Mouse (Mus musculus) kidney, postnatal 0 days (tissue): ENCODE measurements around the gene Nme9. TPM values are rescaled to one million over a fixed set of nuclear protein-coding genes. Genes with fewer than 3 reads are reported as not detected.
A peak's percentile ranks its signal among the peaks of the same experiment; 100 is the strongest.

ENCODE experiments used
- ATAC-seq: fragments of 200-750 bp; cut with Nextera tagmentation; replicated peaks from 2 replicates; pipeline ENCODE4 v1.8.0; 2017; ENCODE audit warnings: low read depth, moderate number of reproducible peaks, moderate TSS enrichment, moderate library complexity; ENCODE audit not compliant: low FRiP score
- DNase-seq: peaks from one replicate; pipeline ENCODE4 v3.0.0-alpha.2; 2016; ENCODE audit warnings: low spot score
- H3K27ac ChIP-seq: fragments of 300-500 bp; sonication (generic); 2 replicates; pipeline ENCODE4 v1.5.1; 2014; ENCODE audit warnings: mild to moderate bottlenecking
- H3K27me3 ChIP-seq: fragments of 300-500 bp; sonication (generic); 2 replicates; pipeline ENCODE4 v1.6.1; 2014; ENCODE audit warnings: low read length, mixed read lengths; ENCODE audit not compliant: insufficient read depth
- H3K36me3 ChIP-seq: fragments of 300-500 bp; sonication (generic); 2 replicates; pipeline ENCODE4 v1.6.1; 2014; ENCODE audit warnings: low read length, mixed read lengths; ENCODE audit not compliant: insufficient read depth
- H3K4me1 ChIP-seq: fragments of 300-500 bp; sonication (generic); replicated peaks from 2 replicates; pipeline ENCODE4 v1.6.1; 2014; ENCODE audit warnings: antibody characterized with exemption, low read length, mixed read lengths; ENCODE audit not compliant: insufficient read depth
- H3K4me2 ChIP-seq: fragments of 300-500 bp; sonication (generic); 2 replicates; pipeline ENCODE4 v1.6.1; 2014; ENCODE audit warnings: mild to moderate bottlenecking, low read length, moderate library complexity, mixed read lengths
- H3K4me3 ChIP-seq: fragments of 300-500 bp; sonication (generic); replicated peaks from 2 replicates; pipeline ENCODE4 v1.5.1; 2014; ENCODE audit warnings: low read depth, low read length
- H3K9ac ChIP-seq: fragments of 300-500 bp; sonication (generic); 2 replicates; pipeline ENCODE4 v1.6.1; 2014; ENCODE audit warnings: low read depth, low read length
- H3K9me3 ChIP-seq: fragments of 300-500 bp; sonication (generic); replicated peaks from 2 replicates; pipeline ENCODE4 v1.6.1; 2016; ENCODE audit warnings: low read length, inconsistent platforms, mixed read lengths
- CTCF ChIP-seq: IDR thresholded peaks from 2 replicates; pipeline ENCODE4 v1.5.1; 2016; ENCODE audit warnings: antibody characterized with exemption, low read depth, mild to moderate bottlenecking, moderate library complexity
- WGBS: fragments of 180-500 bp; shearing (Covaris S2); extraction: QIAGEN DNeasy Blood & Tissue Kit; methylation state at CpG from one replicate; pipeline ENCODE4 v1.1.7; 2014; 5-methylcytosine and 5-hydroxymethylcytosine counted together
- polyA plus RNA-seq: library from polyadenylated mRNA; unstranded; fragments of >200 nt; fragmentation: Nextera tagmentation; extraction: Ambion mirVana; gene quantifications from 2 replicates; pipeline ENCODE4 v1.2.1, GENCODE M21; 2015

Nme9 gene
- polyA plus RNA-seq, 1 experiment from 2014 or later: 0.11 TPM

DNA sequence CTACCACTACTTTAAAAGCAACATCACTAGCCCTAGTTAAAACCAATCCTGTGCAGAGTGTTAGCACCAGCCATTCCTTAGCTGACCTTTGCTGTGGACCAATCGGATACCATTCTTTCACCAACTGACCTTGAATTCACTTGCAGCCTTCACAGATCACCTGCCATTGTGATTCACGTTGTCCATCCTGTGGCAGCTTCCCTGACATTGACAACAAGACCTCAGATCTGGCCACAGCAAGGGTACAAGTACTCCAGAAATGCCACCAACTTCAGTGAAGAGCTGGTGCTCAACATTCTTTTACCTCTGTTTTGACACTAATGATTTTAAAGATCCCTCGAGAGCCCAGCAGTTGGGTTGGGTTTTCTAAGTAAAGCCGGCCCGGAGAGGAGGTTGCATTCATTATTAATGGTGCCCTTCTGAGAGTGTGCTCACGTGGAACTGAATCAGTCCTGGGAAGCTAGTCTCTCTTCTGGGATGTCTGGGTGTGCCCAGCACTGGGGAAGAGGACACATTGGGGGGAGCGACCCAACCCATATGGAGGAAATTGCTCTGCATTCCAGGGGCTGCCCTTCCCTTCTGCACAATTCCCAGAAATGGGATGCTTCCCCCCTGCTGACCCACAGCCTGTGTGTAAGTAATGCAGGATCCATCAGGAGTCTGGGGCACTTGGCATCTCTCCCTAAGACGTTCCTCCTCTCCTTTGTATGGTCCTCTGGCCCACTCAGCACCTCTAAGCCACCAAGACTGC is 31.1 kb upstream of the Nme9 start:
- ATAC-seq: no peak

DNA sequence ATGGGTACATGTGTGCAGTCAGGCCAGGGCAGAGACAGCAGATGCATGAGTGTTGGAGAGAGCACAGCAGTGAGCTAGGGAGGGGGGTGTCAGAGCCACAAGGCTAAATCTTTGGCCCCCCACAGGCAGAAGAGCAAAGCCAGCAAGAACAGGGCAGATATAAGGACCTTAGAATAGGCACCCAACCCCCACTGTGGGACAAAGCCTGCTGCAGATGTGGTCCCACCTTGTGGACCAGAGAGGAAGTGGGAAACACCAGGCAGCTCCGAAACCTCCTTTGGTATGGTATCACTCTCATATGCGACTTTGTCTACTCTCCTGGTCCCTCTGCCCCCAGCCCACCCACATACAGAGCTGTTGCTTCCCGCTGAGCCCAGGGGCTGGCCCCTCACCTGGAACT is 29.4 kb upstream of the Nme9 start:
- Histone ChIP-seq H3K27ac (no peak overlapping the region), H3K36me3 (no peaks in the 10 kb centered on the region), H3K4me3 (no peak overlapping the region), H3K4me1 (peaks cover 23% of the 10 kb centered on the region), H3K4me2 (no peak overlapping the region), H3K9me3 (no peaks in the 10 kb centered on the region), H3K9ac (no peak overlapping the region), H3K27me3 (no peaks in the 10 kb centered on the region)
- WGBS: 75% methylated on average over 3 of the region's 3 CpGs
- TF ChIP-seq CTCF: no peak
- no peak for ATAC-seq
- no peak for DNase-seq

More for the DNA sequence above, 31.1 kb upstream of the Nme9 start:
- TF ChIP-seq CTCF: no peak
- no peak for DNase-seq
- no peaks in the 10 kb centered on the region for H3K36me3 ChIP-seq
- no peak overlapping the region for H3K27ac ChIP-seq
- no peaks in the 10 kb centered on the region for H3K27me3 ChIP-seq
- H3K4me3 ChIP-seq: no peak overlapping the region
- H3K4me1 ChIP-seq: peaks cover 15% of the 10 kb centered on the region
- H3K9ac ChIP-seq: no peak overlapping the region
- no peak overlapping the region for H3K4me2 ChIP-seq
- WGBS: 68% methylated on average over 8 of the region's 8 CpGs
- H3K9me3 ChIP-seq: no peaks in the 10 kb centered on the region

DNA sequence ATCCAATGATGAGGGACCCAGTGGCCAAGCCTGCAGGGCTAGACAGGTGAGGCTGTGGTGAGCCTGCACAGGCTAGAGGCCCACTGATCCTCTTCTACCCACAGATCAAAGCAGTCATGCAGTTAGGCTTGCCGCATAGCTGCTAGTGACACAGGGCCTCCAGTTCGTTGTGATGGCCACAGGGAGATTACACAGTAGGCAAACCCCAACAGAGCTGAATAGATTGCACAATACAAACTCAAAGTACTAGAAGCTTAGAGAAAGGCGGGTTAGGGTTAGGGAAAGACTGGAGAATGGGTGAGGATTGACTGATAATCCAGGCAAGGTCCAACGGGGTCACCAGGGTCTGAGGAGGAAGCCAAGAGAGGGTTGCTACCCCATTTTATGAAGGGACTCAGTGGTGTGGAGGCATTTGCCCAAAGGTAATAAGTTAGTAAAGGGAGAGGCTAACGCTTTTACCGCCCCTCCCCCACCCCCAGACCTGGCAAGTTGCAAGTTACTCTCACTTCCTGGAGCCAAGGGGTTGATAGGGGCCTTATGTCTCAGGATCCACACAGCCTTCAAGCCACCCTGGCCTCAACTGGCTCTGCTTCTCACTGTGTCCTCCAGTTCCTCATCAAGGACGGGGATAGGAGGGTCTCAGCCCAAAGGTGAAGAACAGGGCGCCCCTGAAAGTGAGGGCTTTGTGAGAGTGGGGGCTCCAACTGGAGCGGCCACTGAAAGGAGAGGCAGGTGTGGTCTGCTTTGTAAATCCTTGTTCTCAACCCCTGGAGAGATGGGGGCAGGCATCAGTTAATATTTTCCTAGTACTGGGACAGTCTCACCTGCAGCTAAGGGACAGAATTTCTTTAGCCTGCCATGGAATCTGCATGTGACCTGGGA is 27.3 kb upstream of the Nme9 start:
- H3K36me3 ChIP-seq: no peaks in the 10 kb centered on the region
- DNase-seq (no peak), ATAC-seq (peak; percentile 13; the same call in 1 of the 2 replicates)
- no peak overlapping the region for H3K4me3 ChIP-seq
- WGBS: 64% methylated on average over 9 of the region's 9 CpGs
- no peak for TF ChIP-seq CTCF
- no peak overlapping the region for H3K4me2 ChIP-seq
- H3K9ac ChIP-seq: no peak overlapping the region
- peak overlapping the region; percentile 56; the same call in 1 of the 2 replicates for H3K27ac ChIP-seq
- H3K27me3 ChIP-seq: no peaks in the 10 kb centered on the region
- H3K4me1 ChIP-seq: peaks cover 23% of the 10 kb centered on the region
- no peaks in the 10 kb centered on the region for H3K9me3 ChIP-seq

DNA sequence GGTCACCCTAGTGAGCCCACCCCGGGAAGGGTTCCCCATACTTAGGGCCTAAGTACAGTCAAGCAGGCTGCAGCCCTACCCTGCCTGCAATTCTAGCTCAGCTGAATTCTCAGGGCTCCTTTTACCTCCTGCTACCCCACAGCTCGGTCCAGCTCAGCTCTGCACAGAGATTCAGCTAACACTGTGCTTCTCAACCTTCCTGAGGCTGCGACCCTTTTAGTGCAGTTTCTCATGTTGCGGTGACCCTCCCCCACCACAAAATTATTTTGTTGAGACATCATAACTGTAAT is 26.8 kb upstream of the Nme9 start:
- ATAC-seq (no peak), DNase-seq (no peak)
- TF ChIP-seq CTCF: no peak

DNA sequence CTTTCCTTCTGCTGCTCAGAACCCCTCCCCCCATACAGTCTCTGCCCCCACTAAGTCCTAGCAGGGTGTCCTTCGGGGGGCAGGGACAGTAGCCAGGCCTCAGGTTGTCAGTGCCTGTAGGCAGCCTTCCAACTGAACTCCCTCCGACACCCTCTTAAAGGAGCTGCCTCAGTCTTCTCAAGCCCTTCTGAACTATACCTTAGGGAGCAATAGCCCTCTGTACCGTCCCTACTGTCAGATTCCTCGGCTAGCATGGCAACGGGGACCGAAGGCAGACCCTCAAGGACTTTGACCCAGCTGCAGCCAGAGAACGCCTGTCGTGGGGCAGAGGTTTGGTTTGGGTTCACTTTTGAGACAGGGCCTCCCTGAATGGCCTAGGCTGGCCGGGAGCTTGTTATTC is 26.0 kb upstream of the Nme9 start:
- H3K4me2 ChIP-seq: no peak overlapping the region
- H3K27ac ChIP-seq: peak overlapping the region; percentile 56
- no peak for TF ChIP-seq CTCF
- ATAC-seq (no peak), DNase-seq (no peak)
- H3K27me3 ChIP-seq: no peaks in the 10 kb centered on the region
- H3K36me3 ChIP-seq: no peaks in the 10 kb centered on the region
- no peak overlapping the region for H3K9ac ChIP-seq
- H3K4me1 ChIP-seq: peaks cover 23% of the 10 kb centered on the region
- H3K9me3 ChIP-seq: no peaks in the 10 kb centered on the region
- 55% methylated on average over 9 of the region's 9 CpGs for WGBS
- no peak overlapping the region for H3K4me3 ChIP-seq

More for the DNA sequence above, 26.8 kb upstream of the Nme9 start:
- Histone ChIP-seq H3K4me3 (no peak overlapping the region), H3K9ac (no peak overlapping the region), H3K27me3 (no peaks in the 10 kb centered on the region), H3K36me3 (no peaks in the 10 kb centered on the region), H3K4me2 (no peak overlapping the region), H3K9me3 (no peaks in the 10 kb centered on the region), H3K27ac (peak overlapping the region; percentile 56; the same call in 1 of the 2 replicates), H3K4me1 (peaks cover 23% of the 10 kb centered on the region)
- 55% methylated on average over 4 of the region's 4 CpGs for WGBS

DNA sequence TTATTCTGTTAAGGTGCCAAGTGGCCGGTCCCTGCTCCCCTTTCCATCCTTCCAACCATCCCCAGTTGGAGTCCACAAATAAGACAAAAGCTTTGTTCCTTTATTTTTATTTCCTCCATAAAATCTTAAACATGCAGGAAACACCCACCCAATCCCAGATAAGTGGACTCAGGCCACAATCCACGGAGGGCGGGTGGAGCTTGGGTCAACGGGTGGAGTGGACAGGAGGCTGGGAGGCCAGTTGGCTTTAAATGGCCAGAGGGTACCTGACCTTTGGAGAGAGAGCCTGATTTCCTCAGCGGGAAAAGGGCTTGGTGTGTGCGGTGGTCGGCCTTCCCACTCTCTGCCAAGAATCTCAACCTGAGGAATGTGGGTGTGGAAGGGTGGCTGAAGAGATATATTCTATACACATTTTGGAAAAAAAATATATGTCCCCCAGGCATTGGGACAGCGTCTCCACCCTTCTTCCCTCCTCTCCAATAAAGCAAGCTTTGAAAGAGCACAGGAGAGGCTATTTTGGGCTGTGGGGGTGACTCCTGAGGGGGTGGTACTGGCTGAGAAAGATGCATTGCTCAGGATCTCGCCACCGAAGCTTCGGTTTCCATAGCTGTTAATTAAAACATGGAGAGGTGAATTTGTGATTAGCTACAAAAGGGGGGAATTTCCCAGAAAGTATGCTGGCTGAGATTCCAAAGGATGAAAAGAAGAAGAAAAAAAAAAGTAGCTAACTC is 22.5 kb upstream of the Nme9 start:
- Histone ChIP-seq H3K27ac (no peak overlapping the region), H3K9ac (no peak overlapping the region), H3K4me1 (peaks cover 21% of the 10 kb centered on the region), H3K9me3 (no peaks in the 10 kb centered on the region), H3K4me3 (no peak overlapping the region), H3K27me3 (no peaks in the 10 kb centered on the region), H3K4me2 (no peak overlapping the region), H3K36me3 (no peaks in the 10 kb centered on the region)
- WGBS: 72% methylated on average over 11 of the region's 11 CpGs
- DNase-seq (no peak), ATAC-seq (no peak)
- no peak for TF ChIP-seq CTCF
